Mouse (Mus musculus) gastrocnemius, adult 18-20 months (tissue): ENCODE data around the gene Spata32. TPM values are rescaled to one million over a fixed set of nuclear protein-coding genes. Genes with fewer than 3 reads are reported as not detected.

ENCODE experiments used
- DNase-seq: peaks from one replicate; pipeline ENCODE4 v3.0.0; 2021; ENCODE audit warnings: low spot score
- total RNA-seq, 2 experiments: library from RNA; stranded (reverse); gene quantifications; 2 replicates each; pipeline ENCODE4 v1.2.3; 2021

The Spata32 gene
- total RNA-seq, 2 experiments from 2014 or later, result not detected

DNA sequence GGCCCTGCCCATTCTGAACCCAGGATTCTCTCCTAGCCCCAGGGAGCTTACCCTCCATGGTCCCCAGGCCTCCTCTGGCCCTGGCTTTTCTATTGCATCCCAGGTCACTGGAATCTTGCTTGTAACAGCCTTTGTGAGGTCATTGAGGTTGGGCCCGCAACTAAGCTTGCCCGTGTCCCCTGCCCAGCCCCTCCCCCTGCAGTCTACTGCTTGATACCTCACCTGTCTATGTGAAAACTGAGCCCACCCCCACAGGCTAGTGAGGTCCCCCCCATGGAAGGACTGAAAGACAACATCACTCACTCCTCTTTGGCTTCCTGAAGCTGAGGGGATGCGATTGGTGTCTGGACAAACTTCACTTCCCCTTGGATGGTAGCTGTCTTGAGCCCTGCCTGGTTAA, 9.8 kb downstream of the Spata32 start, which contains the start of gene 1700023F06Rik:
Gene 1700023F06Rik, minus strand, starts transcription at position 101 of the 400 bp plus-strand sequence.
- no peak for DNase-seq

DNA sequence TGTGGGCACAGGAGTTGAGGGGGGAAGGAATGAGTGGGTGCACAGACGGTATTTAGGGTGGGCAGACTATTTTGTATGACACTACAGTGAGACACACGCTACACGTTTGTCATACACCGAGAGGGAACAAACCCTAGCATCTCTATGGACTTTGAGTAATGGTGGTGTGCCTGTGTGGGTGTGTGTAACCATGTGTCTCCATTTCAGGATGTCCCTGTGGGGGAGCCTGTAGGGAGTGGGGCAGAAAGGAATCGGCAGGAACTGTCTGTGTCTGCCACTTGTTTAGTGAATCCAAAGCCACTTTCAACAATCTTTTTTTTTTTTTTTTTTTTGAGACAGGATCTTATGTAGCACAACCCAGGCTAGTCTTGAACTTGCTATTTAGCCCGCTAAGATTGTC, 12.0 kb downstream of the Spata32 start:
- DNase-seq, result no peak

DNA sequence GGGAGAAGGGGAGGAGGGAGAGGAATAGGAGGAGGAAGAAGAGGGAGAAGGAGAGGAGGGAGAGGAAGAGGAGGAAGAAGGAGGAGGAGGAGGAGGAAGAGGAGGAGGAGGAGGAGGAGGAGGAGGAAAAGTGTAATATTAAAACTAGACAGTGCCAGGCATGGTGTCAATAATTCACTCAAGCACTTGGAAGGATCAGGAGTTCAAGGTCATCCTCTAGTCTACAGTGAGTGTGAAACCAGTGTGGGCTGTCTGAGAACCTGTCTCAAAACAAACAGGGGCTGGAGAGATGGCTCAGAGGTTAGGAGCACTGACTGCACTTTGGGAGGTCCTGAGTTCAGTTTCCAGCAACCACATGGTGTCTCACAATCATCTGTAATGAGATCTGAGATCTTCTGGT, 15.9 kb downstream of the Spata32 start:
- DNase-seq, result no peak

DNA sequence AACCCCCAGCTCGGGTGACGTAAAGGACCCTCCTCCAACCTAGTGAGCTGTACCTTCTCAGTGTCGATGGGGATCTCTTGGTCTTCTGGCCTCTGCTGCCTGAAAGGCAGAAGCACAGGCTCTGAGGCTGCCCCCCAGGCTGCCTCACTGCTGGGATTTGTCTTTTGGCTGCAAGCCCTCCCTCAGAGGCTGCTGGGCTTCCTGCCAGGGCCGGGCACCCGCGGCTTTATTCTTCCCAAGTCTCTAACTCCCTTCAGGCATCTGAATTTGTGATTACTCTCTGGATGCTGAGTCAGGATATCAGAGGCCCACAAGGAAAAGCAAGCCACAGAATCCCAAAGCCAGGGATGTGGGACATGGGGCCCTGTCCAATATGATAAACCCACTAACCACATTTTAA, 16.6 kb downstream of the Spata32 start:
- no peak for DNase-seq

DNA sequence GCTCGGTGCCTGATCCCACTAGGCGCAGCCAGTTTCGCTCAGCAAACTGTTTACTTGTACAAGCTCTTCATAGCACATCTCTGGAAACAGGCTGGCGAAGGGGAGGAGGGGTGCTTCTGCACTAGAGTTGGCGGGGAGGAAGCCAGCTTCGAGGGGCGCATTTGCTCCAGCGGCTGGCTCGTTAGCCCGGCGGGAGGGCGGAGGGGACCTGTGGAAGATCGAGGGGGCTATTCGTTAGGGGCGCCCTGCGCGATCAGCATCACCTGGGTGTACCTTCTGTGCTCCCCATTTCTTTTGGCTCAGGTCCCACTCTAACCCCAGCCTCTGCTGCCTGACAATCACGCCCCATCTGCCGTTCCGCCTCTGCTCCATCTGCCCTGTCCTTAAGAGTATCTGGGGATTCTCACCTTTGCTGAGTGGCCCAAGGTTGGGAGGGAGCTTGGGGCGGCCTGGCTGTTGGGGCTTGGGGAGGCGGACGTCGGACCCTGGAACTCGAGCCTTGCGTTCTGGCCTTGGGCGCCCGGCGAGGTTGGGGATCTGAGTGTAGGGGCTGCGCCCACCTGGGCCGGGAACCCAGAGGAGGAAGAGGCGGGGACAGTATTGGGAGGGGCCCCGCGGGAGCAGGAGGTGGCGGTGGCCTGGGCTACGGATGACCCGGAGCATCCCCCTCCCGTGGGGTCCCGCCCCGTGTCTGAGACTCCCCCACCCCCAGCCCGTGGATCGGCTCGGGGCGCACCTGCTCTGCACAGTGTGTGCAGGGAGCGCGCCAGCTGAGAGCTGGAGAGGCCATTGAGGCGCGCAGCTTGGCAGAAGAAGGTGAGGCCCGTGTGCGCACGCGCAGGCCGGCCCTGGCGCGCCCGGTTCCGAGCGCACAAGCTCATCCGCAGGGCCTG, 19.1 kb downstream of the Spata32 start:
- DNase-seq, result no peak

- DNase-seq, result no peak
Observed at GRCm38 (mm10) chr11:103198339-103198738, 19.9 kb downstream of the Spata32 start.

DNA sequence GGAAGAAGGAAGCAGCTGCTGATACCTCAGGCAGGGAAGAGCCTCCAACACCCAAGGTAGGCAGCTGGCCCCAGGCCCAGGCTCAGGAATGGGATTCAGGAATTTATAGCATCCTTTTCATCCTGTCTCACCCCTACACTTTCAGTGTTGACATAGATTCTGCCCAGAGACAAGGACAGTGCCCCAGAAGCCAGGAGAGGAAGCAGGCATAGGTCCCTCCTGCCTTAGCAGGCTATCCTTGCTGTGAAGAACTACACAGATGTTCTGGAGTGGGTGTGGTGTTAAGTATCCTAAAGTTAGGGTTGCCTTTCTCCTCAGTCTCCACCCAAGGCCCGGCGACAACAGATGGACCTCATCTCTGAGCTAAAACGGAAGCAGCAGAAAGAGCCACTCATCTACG, 20.9 kb downstream of the Spata32 start:
- no peak for DNase-seq

DNA sequence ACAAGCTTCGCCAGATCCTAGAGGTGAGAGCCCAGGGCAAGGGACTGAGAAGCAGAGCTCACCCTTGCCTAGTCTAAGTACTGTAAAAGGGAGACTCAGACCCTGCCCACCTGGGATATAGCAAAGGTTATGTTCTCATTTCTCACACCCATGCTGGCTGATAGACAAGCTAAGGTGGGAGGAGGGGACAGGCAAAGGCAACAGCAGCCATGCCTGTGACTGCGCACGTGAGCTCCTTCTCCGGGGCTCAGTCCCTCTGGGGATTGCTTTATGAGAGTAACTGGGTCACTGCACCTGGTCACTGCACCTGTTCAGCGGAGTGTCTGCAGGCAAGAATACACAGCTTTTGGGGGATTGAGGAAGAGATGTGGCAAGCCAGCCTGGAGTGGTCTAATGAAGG, 22.6 kb downstream of the Spata32 start:
- DNase-seq, result no peak

DNA sequence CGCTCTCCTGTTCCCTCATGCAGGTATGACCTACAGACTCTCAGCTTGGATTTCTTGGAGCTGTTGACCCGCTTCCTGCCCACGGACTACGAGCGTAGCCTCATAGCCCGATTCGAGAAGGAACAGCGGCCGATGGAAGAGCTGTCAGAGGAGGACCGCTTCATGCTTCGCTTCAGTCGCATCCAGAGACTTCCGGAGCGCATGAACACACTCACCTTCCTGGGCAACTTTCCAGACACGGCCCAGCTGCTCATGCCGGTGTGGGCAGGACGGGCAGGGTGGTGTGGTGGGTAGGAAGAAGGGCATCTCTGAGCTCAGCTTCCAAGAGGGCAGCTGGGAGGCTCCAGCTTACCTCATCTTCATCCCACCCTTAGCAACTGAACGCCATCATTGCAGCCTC, 23.0 kb downstream of the Spata32 start:
- DNase-seq, result no peak

DNA sequence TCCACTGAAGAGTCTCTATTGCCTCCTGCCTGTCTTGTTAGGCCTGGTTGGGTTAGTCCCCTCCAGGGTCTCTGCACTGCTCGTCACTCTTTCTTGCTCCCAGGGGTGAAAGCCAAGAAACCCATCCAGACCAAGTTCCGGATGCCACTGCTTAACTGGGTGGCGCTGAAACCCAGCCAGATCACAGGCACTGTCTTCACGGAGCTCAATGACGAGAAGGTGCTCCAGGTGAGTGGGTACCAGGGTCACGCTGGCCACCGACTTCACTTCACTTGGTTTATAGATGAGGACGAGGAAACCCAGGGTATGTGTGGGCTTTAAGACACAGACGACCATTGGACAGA, 24.4 kb downstream of the Spata32 start:
- DNase-seq, result no peak

- no peak for DNase-seq
Observed at GRCm38 (mm10) chr11:103192956-103193824, 25.0 kb downstream of the Spata32 start.

DNA sequence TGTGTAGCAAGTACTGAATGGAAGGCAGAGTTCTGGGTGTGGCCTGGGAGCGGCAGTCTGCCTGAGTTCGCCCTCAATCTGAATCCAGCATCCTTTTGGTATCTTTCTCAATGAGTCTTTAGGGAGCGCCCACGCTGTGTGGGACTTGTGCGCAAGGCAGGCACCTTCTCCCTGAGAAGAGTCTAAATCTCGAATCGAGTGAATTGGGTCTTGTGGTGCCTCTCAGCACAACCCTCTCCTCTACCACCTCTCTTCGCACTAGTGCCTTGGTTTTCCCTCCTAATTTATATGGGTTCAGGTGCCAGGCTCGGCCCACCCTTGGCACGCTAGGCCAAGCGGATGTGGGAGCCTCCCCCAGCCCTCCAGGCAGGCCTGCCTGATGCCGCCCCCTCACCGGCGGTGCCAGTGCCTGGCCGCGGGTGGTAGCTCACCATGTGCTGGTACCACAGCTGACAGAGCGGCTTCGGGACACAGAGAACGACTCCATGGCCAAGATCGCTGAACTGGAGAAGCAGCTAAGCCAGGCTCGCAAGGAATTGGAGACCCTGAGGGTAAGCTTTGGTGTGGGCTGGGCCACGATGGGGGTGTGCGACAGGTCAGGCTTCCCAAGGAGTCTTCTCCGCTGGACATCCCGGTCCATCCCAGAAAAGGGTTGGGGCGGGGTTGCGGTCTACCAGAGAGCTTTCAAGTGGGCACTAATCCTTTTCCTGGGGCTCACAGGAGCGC, 25.8 kb downstream of the Spata32 start:
- DNase-seq, result no peak

DNA sequence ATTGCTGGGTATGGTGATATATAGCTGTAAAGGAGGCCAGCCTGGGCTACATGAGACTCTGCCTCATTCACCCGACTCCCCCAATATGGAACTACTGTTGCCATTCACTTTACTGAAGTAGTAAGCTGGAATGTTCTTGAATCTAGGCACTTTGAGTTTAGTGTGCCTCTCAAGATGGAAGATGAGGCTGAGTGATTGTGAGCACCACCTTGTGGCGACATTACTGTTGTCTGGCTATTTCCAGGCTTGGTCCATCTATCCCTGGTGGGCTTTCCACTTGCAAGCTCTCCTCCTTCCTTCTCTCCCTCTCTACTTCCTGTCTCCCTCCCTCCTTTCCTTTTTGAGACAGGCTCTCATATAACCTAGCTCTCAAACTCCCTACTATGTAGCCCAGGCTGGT, 33.3 kb downstream of the Spata32 start:
- peak; percentile 56 for DNase-seq

GRCm38 (mm10) chr11:103181911-103182310, 36.3 kb downstream of the Spata32 start:
- no peak for DNase-seq

GRCm38 (mm10) chr11:103181349-103181748, 36.9 kb downstream of the Spata32 start:
- no peak for DNase-seq

- DNase-seq, result no peak
Observed at GRCm38 (mm10) chr11:103180426-103180825, 37.8 kb downstream of the Spata32 start.

DNA sequence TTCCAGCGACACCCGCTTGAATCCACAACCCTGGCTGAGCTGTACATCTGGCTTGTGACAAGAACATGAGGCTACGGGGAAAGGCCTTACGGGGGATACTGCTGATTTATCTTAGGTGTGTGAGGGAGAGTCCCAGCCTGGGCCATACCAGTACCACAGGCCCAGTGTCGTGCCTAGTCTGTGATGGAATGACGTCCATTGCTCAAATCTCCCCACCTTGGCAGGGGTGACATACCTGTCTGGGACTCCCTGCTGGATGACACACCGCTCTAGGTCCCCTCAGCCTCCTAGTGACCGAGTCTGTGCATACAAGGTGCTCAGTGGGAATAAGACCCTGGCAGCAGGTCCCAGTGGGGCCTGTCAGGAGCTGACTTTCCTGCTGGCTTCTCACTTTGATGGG, 39.5 kb downstream of the Spata32 start:
- no peak for DNase-seq

DNA sequence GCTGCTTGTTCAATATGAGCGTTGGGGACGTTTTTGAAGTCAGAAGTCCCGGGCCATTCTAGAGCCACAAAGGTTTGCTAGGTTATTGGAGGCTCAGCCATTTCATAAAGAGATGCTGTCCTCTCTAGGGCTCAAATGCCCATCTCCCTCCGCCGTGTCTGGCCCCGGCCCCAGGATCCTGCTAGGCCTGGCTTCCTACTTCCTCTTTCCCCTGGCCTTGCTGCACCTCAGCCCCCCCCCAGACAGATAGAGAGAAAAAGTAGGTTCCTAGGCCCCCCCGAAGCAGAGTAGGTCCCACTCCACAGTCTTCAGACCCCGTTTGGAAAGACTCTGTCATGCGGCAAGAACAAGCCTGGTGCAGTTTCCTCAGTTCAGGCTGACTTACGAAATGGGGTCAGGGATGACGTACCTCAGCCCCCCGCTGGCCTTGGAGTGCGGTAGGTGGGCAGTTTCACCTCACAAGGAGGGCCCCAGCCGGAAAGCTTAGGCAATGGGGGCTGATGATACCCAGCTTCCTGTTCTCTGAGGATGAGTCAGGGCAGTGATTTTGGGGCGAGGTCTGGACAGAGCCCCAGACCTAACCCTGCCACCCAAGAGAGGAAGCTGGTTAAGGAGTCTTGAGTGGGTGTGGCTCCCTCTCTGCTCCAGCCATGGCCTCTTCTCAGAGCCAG, 40.3 kb downstream of the Spata32 start:
- no peak for DNase-seq

DNA sequence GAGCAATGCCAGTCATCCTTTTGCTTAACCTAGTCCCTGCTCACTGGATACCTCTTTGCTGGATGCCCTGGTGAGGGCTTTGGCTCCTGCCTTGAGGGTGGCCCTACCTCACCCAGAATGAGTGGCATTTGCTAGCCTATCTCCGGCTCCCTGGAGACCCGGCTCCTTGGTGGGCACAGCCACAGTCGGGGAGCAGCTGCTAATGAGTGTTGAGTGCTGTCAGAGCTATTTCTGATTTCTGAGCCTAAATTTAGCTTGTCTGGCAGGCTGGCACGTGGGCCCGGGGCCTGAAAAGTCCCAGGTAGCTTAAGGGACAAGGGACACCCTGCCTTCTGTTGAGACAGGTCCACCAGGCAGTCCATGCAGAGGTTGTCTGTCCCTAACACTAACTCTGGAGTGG, 41.0 kb downstream of the Spata32 start:
- no peak for DNase-seq

GRCm38 (mm10) chr11:103176510-103176909, 41.7 kb downstream of the Spata32 start:
- DNase-seq, result no peak
